Mouse (Mus musculus): ENCODE results near the gene Slc7a15. TPM values are rescaled to one million over a fixed set of nuclear protein-coding genes. Genes with fewer than 3 reads are reported as not detected.
A peak's percentile ranks its signal among the peaks of the same experiment; 100 is the strongest.

The Slc7a15 gene
- polyA plus RNA-seq, 1 experiment from 2014 or later: not detected

- Histone ChIP-seq H3K27me3 (ENCODE audit: low read depth, poor library complexity, severe bottlenecking) (no peaks in the 10 kb centered on the region), H3K36me3 (no peaks in the 10 kb centered on the region), H3K4me1 (peaks cover 51% of the 10 kb centered on the region), H3K27ac (peak overlapping the region; percentile 98), H3K4me3 (peak overlapping the region; percentile 88), H3K9me3 (replicated peaks) (no peaks in the 10 kb centered on the region)
- whole genome bisulfite sequencing: under 1% methylated on average over 99 of the region's 99 CpGs
- DNase-seq (ENCODE audit: low spot score): peak; percentile 76
These were observed 99.6 kb downstream of the Slc7a15 start for GRCm38 (mm10) chr12:8499001-8499870.

GRCm38 (mm10) chr12:8498591-8499000, 100.3 kb downstream of the Slc7a15 start:
- peak overlapping the region; percentile 88 for H3K4me3 ChIP-seq
- H3K27me3 ChIP-seq (ENCODE audit: low read depth, poor library complexity, severe bottlenecking): no peaks in the 10 kb centered on the region
- WGBS: 2% methylated on average over 13 of the region's 13 CpGs
- no peaks in the 10 kb centered on the region for H3K9me3 ChIP-seq (replicated peaks)
- H3K4me1 ChIP-seq: peaks cover 51% of the 10 kb centered on the region
- peak; percentile 56 for DNase-seq (ENCODE audit: low spot score)
- H3K36me3 ChIP-seq: no peaks in the 10 kb centered on the region
- H3K27ac ChIP-seq: peak overlapping the region; percentile 98

GRCm38 (mm10) chr12:8498148-8498571, 100.7 kb downstream of the Slc7a15 start:
- Histone ChIP-seq H3K9me3 (replicated peaks) (no peaks in the 10 kb centered on the region), H3K27ac (peak overlapping the region; percentile 98; the same call in 1 of the 2 replicates), H3K36me3 (no peaks in the 10 kb centered on the region), H3K27me3 (ENCODE audit: low read depth, poor library complexity, severe bottlenecking) (no peaks in the 10 kb centered on the region), H3K4me3 (peak overlapping the region; percentile 88), H3K4me1 (peaks cover 51% of the 10 kb centered on the region)
- 29% methylated on average over 8 of the region's 8 CpGs for WGBS
- peak; percentile 40 for DNase-seq (ENCODE audit: low spot score)

- 15% methylated on average over 2 of the region's 2 CpGs for WGBS
- H3K4me1 ChIP-seq: peaks cover 51% of the 10 kb centered on the region
- DNase-seq (ENCODE audit: low spot score): no peak
- no peaks in the 10 kb centered on the region for H3K36me3 ChIP-seq
- no peak overlapping the region for H3K27ac ChIP-seq
- no peaks in the 10 kb centered on the region for H3K9me3 ChIP-seq (replicated peaks)
- no peaks in the 10 kb centered on the region for H3K27me3 ChIP-seq (ENCODE audit: low read depth, poor library complexity, severe bottlenecking)
- no peak overlapping the region for H3K4me3 ChIP-seq
These were observed 101.6 kb downstream of the Slc7a15 start for GRCm38 (mm10) chr12:8497314-8497706.

- Histone ChIP-seq H3K27me3 (ENCODE audit: low read depth, poor library complexity, severe bottlenecking) (no peaks in the 10 kb centered on the region), H3K36me3 (no peaks in the 10 kb centered on the region), H3K27ac (no peak overlapping the region), H3K4me1 (peaks cover 51% of the 10 kb centered on the region), H3K9me3 (replicated peaks) (no peaks in the 10 kb centered on the region), H3K4me3 (peak overlapping the region; percentile 17; the same call in 1 of the 2 replicates)
- DNase-seq (ENCODE audit: low spot score): no peak
- WGBS: 40% methylated on average over 2 of the region's 2 CpGs
These were observed 102.1 kb downstream of the Slc7a15 start for GRCm38 (mm10) chr12:8496679-8497313.

- peak; percentile 50 for DNase-seq (ENCODE audit: low spot score)
- Histone ChIP-seq H3K36me3 (no peaks in the 10 kb centered on the region), H3K27ac (peak overlapping the region; percentile 67), H3K4me3 (peak overlapping the region; percentile 17; the same call in 1 of the 2 replicates), H3K27me3 (ENCODE audit: low read depth, poor library complexity, severe bottlenecking) (no peaks in the 10 kb centered on the region), H3K4me1 (peaks cover 49% of the 10 kb centered on the region), H3K9me3 (replicated peaks) (no peaks in the 10 kb centered on the region)
- WGBS: 21% methylated on average over 15 of the region's 15 CpGs
These were observed 102.8 kb downstream of the Slc7a15 start for GRCm38 (mm10) chr12:8495881-8496678.

GRCm38 (mm10) chr12:8494675-8495074, 104.2 kb downstream of the Slc7a15 start:
- WGBS: 85% methylated on average over 3 of the region's 3 CpGs
- Histone ChIP-seq H3K4me1 (peaks cover 39% of the 10 kb centered on the region), H3K27ac (no peak overlapping the region), H3K9me3 (replicated peaks) (no peaks in the 10 kb centered on the region), H3K4me3 (no peak overlapping the region), H3K36me3 (no peaks in the 10 kb centered on the region), H3K27me3 (ENCODE audit: low read depth, poor library complexity, severe bottlenecking) (no peaks in the 10 kb centered on the region)
- no peak for DNase-seq (ENCODE audit: low spot score)

- Histone ChIP-seq H3K27ac (no peak overlapping the region), H3K4me1 (peaks cover 27% of the 10 kb centered on the region), H3K27me3 (ENCODE audit: low read depth, poor library complexity, severe bottlenecking) (no peaks in the 10 kb centered on the region), H3K36me3 (no peaks in the 10 kb centered on the region), H3K4me3 (no peak overlapping the region), H3K9me3 (replicated peaks) (no peaks in the 10 kb centered on the region)
- DNase-seq (ENCODE audit: low spot score): no peak
- WGBS: 72% methylated on average over 3 of the region's 3 CpGs
These were observed 105.5 kb downstream of the Slc7a15 start for GRCm38 (mm10) chr12:8493386-8493785.

- Histone ChIP-seq H3K27me3 (ENCODE audit: low read depth, poor library complexity, severe bottlenecking) (no peaks in the 10 kb centered on the region), H3K27ac (no peak overlapping the region), H3K36me3 (no peaks in the 10 kb centered on the region), H3K9me3 (replicated peaks) (no peaks in the 10 kb centered on the region), H3K4me3 (no peak overlapping the region), H3K4me1 (no peaks in the 10 kb centered on the region)
- no peak for DNase-seq (ENCODE audit: low spot score)
- 82% methylated on average over 4 of the region's 4 CpGs for WGBS
These were observed 109.8 kb downstream of the Slc7a15 start for GRCm38 (mm10) chr12:8489098-8489497.

GRCm38 (mm10) chr12:8488652-8488980, 110.2 kb downstream of the Slc7a15 start:
- WGBS: 91% methylated on average over 4 of the region's 4 CpGs
- no peak overlapping the region for H3K4me3 ChIP-seq
- no peak for DNase-seq (ENCODE audit: low spot score)
- no peaks in the 10 kb centered on the region for H3K36me3 ChIP-seq
- no peaks in the 10 kb centered on the region for H3K4me1 ChIP-seq
- no peaks in the 10 kb centered on the region for H3K27me3 ChIP-seq (ENCODE audit: low read depth, poor library complexity, severe bottlenecking)
- 0 out of 2 replicates have a peak overlapping the region, but pooled peaks have one; percentile 0 for H3K27ac ChIP-seq
- H3K9me3 ChIP-seq (replicated peaks): no peaks in the 10 kb centered on the region

- Histone ChIP-seq H3K36me3 (no peaks in the 10 kb centered on the region), H3K4me1 (no peaks in the 10 kb centered on the region), H3K4me3 (no peak overlapping the region), H3K9me3 (replicated peaks) (no peaks in the 10 kb centered on the region), H3K27me3 (ENCODE audit: low read depth, poor library complexity, severe bottlenecking) (no peaks in the 10 kb centered on the region), H3K27ac (0 out of 2 replicates have a peak overlapping the region, but pooled peaks have one; percentile 0)
- 77% methylated on average over 5 of the region's 5 CpGs for WGBS
- DNase-seq (ENCODE audit: low spot score): no peak
These were observed 110.8 kb downstream of the Slc7a15 start for GRCm38 (mm10) chr12:8487959-8488651.

- Histone ChIP-seq H3K9me3 (replicated peaks) (no peaks in the 10 kb centered on the region), H3K27ac (no peak overlapping the region), H3K27me3 (ENCODE audit: low read depth, poor library complexity, severe bottlenecking) (no peaks in the 10 kb centered on the region), H3K36me3 (no peaks in the 10 kb centered on the region), H3K4me3 (no peak overlapping the region), H3K4me1 (no peaks in the 10 kb centered on the region)
- 77% methylated on average over 1 of the region's 1 CpGs for WGBS
- no peak for DNase-seq (ENCODE audit: low spot score)
These were observed 111.6 kb downstream of the Slc7a15 start for GRCm38 (mm10) chr12:8487281-8487680.
